Mouse (Mus musculus): ENCODE measurements around the gene Mroh3.

Gene Mroh3

DNA sequence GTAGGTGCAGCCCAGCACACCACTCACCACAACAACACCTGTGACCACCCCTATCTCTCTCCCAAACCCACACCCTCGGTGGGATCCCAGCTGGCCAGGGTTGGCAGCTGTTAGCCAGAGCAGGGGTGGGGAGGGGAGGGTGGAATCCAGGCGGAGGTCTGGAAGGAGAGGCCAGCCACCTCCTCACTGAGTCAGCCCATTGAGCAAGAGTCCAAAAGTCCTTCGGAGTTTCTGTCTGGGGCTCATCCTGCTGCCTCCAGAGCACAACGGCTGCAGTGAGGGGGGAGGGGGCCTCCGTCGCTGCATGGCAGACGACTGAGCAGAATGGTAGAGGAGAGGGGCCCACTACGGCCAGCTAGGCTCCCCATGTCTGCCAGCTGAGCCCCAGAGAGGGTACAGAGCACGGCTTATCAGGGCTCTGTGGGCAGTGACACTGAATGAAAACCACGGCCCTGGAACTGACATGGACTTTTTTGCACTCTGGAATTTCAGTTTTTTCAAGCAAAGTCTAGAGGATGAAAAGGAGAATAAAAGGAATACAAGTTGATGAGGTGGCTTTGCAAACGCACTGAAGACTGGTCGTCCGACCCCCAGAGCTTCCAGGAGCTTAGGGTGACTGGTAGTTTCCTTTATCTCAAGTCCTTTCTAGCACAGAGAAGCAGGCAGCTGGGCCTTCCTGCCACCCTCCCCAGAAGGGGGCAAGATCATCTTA lies 15.9 kb upstream of the Mroh3 start:
- no peak for DNase-seq (ENCODE audit: low read depth, low spot score)

DNA sequence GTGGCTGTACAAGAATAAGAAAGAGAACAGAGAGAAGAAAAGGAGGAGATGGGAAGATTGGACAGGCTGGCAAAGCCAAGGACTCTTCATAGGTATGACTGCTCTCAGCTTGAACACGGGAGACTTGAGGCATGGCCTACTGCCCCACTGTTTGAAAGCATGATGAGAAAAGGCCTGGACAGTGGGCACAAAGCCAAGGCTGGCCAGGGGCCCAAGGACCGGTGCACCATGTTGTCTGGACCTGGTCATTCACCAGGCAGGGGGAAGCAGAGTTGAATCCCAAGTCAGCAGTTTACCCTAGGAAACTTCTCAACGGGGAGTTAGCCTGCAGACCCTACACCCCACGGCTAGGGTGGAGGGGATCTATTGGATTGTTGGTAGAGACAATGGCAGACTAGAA lies 15.2 kb upstream of the Mroh3 start:
- no peak for DNase-seq (ENCODE audit: low read depth, low spot score)

DNA sequence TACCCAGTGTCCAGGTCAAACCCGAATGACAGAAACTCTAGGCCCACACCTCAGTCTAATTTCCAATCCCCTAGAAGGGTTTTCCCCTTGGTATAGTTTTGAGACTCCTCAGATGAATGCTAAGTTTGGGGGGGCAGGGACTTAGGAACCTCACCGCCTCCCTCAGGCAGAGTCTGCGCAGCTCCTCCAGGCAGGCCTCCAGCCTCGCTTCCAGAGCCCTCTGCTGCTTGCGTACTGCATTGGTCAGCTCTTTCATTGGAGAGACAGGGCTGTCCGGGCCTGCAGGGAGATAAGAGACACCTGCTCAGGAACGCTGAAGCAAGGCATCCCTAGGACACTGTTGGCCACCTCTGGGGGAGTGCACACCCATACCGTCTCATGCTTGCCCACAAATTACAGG lies 14.0 kb upstream of the Mroh3 start:
- no peak for DNase-seq (ENCODE audit: low read depth, low spot score)

DNA sequence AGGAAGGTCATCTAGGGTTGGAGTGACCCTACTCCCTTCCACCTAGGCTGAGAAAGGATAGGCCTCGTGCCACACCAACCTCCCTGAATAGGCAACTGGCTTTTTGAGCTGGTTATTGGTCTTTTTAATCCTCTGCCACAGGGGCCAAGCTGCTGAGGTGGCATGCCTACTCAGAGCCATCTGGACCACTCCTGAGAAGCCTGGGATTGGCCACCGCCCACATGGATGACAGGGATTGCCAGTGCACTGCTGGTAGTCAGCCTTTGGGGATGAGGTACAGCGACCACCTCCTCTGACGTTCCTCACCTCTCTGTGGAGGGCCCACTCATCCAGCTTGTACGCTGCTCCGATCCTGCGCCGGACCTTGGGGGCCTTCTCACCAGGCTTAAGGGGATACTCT lies 13.2 kb upstream of the Mroh3 start:
- no peak for DNase-seq (ENCODE audit: low read depth, low spot score)

DNA sequence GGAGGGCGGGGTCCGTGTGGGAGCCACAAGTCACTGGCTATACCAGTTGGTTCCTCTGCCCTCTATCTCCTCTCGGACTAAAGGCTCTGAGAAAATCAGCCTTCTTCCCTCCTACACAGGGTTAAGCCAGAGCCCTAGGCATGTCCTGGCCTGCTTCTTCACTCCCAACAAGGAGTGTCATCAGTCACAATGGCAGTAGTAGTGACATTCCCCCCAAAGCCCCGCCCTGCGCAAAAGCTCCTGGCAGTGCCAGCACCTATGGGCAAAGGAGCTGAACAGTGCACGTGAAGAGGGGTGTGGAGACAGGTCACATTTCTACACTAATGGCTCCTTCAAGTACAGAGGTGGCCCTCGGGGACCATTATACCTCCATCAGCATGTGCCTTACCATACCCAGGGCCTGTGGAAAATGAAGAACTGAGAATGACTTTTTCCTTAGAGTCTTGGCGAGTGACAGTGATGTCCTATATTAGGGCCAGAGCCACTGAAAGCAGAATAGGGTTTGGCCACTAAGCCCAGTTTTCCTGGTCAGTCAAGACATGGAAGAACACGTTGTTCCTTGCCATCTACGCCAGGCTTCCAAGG lies 11.2 kb upstream of the Mroh3 start:
- no peak for DNase-seq (ENCODE audit: low read depth, low spot score)

DNA sequence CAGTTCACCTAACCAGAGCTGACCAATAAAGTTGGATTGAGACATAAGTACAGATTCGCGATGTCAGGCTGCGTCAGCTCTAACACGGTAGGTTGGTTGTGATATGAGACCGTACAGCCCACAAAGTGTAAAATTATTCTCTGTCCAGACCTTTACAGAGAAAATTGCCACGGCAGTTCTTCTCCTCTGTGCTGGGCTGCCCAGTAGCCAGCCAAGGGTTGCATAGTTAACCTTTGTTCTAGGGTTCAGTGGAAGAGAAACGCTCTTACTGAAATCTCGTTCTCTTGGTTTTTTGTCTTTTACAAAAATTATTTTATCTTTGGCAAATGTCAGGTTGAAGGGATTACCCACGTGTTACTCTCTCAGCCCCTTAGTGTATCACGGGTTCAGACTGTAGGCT lies 9.8 kb upstream of the Mroh3 start:
- DNase-seq (ENCODE audit: low read depth, low spot score), result no peak

DNA sequence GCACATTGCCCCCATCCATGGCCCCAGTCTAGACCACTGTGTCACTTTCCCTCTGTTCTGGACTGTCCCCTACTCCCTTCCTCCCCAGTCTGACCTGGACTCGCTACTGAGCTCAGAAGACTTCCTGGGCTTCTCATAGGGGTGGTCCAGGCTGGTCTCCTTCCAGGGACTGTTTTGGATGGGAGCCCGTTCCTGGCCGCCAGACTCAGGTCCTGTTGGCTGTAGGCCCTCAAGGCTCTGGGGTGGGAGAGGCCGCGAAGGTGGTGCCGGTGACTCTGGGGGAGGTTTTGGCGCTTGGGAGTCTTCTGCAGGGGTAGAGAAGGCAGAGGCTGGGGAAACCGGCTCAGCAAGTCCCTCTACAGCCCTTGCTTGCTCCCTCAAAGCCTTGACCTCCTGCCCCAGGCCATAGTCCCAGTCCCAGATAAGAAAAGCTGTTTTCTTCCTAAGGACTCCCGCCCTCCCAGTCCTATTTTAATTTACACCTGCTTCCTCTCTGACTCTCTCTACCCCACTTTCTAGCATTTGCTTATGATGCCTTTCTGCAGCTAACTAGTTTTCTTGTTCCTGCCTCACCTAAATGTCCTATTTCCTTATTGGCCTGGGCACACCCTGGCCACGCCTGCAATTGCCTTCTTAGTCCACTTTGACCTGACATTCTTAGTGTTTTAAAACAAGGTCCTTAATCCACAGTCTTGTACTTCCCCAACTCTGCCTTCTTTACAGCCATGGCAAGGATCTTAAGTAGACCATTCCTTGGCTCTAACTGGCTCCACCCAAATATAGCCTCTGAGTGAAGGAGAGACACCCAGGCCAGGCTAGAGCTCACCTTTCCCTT lies 7.6 kb upstream of the Mroh3 start:
- DNase-seq (ENCODE audit: low read depth, low spot score), result no peak

DNA sequence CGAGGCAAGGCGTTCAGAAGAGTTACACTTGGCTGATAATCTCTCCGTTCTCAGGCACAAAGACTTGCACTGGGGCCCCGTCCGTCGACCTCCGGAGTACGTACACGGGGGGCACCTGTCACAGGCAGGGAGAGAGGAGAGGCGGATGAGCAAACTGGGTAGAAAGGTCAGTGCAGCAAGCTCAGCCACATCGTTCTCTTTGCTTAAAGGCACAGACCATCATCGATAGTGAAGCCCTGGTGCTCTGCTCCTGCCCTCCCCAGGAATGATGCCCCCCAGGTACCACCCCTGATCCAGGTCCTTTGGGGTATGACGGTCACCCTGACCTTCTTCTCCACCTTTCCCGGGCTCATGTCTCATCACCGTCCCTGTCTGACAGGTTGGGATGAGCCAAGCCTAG lies 1.7 kb upstream of the Mroh3 start:
- DNase-seq (ENCODE audit: low read depth, low spot score), result no peak

DNA sequence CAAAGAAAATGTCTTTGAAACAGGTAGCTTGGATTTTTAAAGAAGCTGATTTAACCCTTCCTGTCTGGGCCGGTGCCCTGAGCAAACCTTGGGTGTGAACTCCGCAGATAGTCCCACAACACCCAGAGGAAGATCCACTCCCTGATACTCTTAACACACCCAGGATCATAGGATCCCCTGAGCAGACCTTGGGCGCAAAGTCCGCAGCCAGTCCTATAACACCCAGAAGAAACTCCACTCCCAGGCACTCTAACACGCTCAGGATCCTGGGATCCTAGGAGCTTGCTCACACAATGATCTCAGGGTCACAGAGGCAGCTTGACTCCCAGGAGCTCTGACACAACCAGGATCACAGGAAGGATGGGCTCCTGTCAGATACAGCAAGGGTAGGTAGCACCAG lies 22.6 kb downstream of the Mroh3 start:
- DNase-seq (ENCODE audit: low read depth, low spot score), result no peak

DNA sequence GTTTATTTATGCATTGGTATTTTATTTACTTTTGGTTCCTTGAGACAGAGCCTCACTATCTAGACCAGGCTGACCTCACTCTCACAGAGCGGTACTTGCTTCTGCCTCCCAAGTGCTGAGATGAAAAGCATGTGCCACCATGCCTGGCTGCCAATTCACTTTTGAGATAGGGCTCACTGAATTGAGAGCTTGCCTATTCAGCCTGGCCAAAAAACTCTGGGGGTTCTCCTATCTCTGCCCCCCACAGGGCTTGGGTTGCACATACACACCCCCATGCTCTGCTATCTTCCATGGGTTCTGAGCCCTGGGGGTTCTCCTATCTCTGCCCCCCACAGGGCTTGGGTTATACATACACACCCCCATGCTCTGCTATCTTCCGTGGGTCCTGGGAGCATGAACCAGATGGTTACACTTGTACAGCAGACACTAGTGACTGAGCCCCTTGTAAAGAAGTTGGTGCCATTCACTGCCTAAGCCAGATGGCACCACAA lies 33.1 kb downstream of the Mroh3 start:
- DNase-seq (ENCODE audit: low read depth, low spot score), result no peak

DNA sequence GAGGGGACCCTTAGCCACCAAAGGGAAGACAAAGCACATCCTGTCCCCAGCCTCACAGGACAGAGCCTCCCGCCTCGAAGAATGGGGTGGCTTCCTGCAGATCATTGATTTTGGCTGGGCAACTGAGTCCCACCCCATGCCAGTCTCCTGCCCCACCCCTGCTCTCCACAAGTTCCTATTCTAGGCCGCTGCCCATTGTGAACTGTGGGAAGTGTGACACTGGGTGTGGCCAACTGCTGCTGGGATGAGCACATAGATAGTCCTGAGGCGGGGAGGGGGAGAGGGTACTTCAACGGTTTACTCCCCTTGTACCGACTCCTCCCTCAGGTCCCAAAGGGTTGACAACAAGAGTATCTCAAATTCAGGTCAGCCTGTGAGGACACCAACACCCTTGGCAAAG lies 33.9 kb downstream of the Mroh3 start:
- no peak for DNase-seq (ENCODE audit: low read depth, low spot score)

DNA sequence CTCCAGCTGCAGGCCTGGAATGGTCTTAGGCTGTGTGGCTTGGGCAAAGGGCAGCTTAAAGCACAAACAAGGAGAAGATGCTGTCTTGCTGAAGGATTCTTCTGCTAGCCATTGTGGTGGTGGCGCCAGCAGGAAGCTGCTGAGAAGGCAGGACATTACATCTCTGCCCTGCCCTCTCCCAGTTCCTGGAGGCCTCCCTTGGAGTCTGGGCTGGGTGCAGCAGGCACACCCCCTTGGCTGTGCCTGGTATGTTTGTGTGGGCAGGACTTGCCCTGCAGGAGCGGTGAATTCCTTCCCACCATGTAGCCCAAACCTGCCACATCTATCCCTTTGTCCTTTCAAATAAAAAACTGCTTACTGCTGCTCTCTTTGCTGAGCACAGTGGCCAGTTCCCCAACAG lies 35.5 kb downstream of the Mroh3 start:
- DNase-seq (ENCODE audit: low read depth, low spot score), result no peak

DNA sequence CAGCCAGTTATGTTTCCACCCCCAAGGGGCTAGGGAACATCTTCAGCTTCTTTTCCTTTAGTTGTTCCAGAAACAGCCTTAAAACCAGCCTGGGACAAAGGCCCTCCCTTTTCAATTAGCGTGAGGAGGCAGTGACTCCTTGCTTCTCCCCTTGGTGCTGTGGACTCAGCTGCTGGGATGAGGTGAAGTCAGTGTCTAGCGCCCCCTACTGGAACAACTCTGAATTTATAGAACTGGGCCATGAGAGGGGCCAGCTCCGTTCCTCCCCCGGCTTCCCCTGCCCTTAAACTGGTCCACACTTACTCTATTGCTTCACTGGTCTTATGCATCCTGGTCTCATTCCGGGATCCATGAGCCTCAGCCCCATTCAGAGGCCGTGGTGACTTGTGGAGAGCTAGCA lies 37.4 kb downstream of the Mroh3 start:
- peak; percentile 62 for DNase-seq (ENCODE audit: low read depth, low spot score)

DNA sequence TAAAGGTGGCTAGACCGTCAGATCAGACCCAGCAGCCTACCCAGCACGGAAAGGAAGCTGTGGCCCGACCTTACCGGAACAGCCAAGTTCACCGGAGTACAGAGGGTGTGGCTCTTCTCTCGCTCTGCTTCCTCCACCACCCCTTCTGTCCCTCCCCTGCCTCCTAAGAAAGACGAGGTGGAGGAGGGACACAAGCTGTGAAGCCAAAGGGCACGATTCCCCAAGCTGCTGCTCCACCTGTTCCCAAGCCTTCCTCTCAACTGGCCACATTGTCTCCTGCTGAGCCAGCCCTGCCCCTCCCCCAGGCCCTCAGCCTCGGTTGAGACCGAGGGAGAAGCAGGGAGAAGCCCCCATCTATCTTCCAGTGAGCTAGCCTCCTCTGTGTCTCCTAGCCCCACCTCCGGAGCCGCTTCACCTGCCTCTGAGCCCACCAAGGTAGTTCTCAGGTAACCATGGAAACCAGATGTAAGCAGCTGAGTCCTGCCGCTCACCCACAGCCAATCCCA lies 38.5 kb downstream of the Mroh3 start:
- no peak for DNase-seq (ENCODE audit: low read depth, low spot score)

DNA sequence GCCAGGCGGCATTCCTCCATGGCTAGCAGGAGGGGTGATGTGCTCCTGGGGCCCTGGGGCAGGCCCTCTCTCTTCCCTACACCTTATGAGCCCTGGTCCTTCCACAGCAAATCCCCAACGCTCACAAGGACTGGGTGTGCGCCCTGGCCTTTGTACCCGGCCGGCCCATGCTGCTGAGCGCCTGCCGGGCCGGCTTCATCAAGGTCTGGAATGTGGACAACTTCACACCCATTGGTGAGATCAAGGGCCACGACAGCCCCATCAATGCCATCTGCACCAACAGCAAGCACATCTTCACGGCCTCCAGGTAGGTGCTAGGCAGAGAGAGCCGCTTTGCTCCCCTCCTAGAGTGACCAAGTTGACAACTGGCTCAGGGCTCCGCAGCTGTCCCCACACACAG lies 39.9 kb downstream of the Mroh3 start:
- DNase-seq (ENCODE audit: low read depth, low spot score), result no peak

DNA sequence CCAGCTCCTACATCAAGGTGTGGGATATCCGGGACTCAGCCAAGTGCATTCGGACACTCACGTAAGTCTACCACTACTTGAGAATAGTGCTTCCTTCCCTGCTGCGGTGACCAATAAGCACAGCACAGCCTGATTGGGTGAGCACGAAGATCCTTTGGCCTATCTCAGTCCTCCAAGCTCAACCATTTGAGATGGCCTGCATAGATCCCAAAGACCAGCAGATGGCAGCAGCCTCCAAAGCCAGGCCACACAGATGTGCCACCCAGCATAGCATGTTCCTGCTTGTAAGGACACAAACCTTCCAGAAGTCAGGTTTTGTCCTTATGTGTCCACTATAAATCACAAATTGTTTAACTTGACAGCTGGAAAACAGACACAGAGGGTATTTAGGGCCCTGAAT lies 42.5 kb downstream of the Mroh3 start:
- DNase-seq (ENCODE audit: low read depth, low spot score), result peak; percentile 73

DNA sequence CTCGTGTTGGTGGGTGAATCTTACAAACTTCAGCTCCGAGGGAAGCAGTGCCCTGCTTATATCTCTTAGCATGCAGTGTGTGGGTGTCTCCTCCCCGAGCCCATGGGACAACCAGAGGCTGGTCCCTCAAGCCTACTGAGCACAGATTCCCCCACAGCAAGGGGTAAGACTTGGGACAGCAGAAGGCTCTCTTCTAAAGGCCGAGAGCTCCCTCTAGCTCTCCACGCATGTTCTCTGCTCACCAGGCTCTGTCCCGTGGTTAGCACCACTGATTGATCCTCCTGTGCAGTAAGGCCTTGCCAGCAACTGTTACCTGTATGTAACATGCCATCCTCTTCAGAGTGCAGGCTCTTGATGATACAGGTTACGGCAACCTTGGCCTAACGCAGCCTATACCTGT lies 45.0 kb downstream of the Mroh3 start:
- peak; percentile 25 for DNase-seq (ENCODE audit: low read depth, low spot score)

DNA sequence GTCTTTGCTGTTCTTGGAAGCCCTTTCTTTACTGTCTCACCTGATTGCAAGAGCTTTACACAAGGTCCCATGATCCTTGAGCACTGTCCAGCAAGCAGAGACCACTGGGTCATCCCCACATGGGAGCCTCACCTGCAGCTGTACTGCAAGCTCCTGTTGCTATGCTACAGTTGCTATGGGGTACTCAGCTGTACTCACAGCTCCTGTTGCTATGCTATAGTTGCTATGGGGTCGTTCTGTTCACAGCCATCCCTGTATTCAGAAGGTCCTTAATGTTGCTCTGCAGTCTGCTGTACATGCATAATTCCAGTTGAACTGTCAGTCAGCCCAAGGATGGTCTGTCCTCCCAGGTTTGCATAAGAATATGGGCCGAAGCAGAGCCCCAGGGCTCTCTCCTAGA lies 47.2 kb downstream of the Mroh3 start:
- no peak for DNase-seq (ENCODE audit: low read depth, low spot score)

DNA sequence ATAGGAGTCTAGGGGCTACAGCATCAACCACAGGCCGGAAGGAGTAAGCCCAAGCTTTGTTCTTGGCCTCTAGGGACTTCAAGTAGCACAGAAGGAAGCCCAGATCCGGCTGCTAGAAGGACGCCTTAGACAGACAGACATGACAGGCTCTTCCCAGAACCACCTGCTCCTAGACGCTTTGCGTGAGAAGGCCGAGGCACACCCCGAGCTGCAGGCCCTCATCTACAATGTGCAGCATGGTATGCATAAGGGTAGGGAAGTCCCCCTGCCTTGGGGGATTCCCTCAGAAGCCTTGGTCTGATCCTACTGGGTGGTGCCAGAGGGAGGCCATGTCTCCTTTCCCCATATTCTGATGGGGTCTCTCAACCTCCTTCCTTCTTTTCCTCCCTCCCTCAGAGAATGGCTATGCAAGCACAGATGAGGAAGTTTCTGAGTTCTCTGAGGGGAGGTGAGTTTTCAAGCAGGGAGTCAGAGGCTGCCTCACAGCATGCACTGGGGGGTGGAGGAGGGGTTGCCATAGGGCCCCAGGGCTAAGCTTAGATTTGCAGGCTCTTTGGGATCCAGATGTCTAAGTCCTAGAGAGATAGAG lies 51.2 kb downstream of the Mroh3 start:
- DNase-seq (ENCODE audit: low read depth, low spot score), result no peak

DNA sequence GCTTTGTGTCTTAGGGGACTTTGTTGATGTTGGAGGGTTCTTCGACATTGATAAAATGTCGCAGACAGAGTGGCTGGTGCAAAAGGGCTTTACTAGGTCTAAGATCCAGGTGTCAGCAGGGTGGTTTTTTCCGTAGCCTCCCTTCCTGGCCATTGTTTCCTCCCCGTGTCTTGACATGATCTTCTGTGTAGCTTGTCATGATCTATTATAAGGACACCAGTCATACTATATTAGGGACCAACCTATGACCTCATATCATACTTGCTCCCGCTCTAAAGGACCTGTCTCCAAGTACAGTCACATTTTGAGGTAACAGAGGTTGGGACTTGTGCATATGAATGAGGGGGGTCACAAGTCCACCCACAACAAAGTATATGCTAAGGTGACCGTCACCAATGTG lies 51.7 kb downstream of the Mroh3 start:
- no peak for DNase-seq (ENCODE audit: low read depth, low spot score)

DNA sequence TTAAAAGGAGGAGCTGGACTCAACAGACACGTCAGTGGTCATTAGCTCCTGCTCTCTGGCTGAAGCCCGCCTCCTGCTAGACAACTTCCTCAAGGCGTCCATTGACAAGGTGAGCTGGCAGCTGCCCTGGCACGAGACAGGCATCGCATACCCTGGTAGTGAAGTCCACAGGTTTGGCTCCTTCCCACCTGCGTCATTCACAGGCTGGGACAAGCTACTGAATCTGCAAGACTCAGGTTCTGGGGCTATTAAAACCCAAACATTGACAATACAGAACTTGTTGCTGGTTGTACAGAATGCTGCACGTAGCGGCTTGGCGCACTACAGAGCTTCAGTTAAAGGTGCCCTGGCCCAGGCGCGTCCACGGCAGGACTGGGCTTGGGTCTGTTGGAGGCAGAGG lies 52.3 kb downstream of the Mroh3 start:
- DNase-seq (ENCODE audit: low read depth, low spot score), result no peak

DNA sequence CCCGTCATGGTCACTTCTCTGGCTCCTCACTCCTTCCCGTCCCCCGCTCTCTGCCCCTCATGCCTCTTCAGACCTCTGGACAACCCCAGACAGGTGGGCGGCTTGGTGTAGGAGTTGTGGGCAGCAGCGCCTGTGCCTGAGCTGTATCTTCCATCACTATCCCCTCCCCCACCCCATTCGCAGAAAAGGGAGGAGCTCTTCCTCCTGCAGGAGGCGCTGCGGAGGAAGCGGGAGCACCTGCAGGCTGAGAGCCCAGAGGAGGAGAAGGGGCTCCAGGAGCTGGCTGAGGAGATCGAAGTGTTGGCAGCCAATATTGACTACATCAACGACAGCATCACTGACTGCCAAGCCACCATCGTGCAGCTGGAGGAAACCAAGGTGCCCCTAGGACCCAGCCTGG lies 52.8 kb downstream of the Mroh3 start:
- no peak for DNase-seq (ENCODE audit: low read depth, low spot score)

Measured in A20 (cell line).